Mouse (Mus musculus): ENCODE measurements at regions not wholly inside any gene's neighbourhood (a gene's known extent, or its start where the extent isn't known, plus 50 kb on each side); places are given as distances from the start of the nearest gene placed in this dataset.

DNA sequence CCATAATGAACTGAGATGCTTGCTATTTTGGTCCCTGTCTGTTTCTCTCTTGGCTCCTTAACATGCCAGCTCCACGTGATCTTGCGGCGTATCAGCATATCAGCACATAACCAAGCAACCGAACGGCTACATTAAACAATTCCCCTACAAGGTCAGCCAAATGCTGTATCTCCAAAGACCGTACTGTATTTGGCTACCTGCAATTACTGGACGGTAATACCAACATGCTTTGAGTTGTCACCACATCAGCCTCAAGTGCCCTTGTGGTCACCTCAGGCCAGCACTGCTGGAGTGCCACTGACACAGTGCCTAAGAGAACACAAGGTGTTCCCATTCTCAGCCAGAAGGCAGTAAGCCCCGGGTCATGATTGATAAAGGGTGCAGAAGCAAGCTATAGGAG is 70.2 kb downstream of the Dyrk2 start:
- TF ChIP-seq CTCF (IDR thresholded peaks at IDR 0.05; ENCODE audit: low read depth, low read length) (no peak), POLR2A (IDR thresholded peaks at IDR 0.05; ENCODE audit: borderline replicate concordance, low read depth, low read length) (no peak)
